Mouse (Mus musculus) olfactory bulb, adult 2 months (tissue): Measurements from ENCODE around the gene Srxn1.

Experiments
- CTCF ChIP-seq: fragments of 200-500 bp; IDR thresholded peaks from 2 replicates; pipeline ENCODE4 v1.5.1; 2012; ENCODE audit warnings: low read depth, mild to moderate bottlenecking, low read length, moderate library complexity; ENCODE audit not compliant: insufficient read depth
- POLR2A ChIP-seq: fragments of 200-500 bp; IDR thresholded peaks from 2 replicates; pipeline ENCODE4 v1.6.1; 2012; ENCODE audit warnings: mild to moderate bottlenecking, low read depth, low read length, moderate library complexity; ENCODE audit not compliant: insufficient read depth

- no peak for TF ChIP-seq CTCF
- no peak for TF ChIP-seq POLR2A
These were observed 37.3 kb downstream of the Srxn1 start for GRCm38 (mm10) chr2:152142571-152142970.
